9 mouse cellular contexts compared by ENCODE assay signal in the genomic region with DNA sequence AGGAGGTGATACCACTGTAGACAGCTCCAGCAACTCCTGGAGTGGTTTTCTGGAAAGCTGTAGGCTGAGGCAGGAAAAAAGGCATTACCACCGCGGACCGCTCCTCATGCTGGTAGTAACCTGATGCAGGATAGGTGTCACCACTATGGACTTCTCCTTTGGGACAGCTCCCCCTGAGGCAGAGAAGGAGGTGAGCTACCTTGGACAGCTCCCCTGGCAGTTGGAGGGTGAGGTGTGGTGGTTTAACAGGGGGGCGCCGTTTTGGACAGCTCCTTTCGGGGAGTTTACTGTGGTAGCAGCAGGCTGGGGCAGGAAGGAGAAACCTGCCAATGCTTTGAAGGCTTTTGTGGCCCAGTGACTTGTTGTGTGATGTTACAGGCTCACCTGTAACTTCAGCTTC. TPM values are rescaled to one million over a fixed set of nuclear protein-coding genes. Genes with fewer than 3 reads are reported as not detected.
DNase-seq lines count a peak whose midpoint lies in the region; ATAC-seq lines count a peak whose summit lies in the region.
"Had no signal": no experiment of that assay in that cellular context is flagged by ENCODE, and none has a peak within 500 bp of the region (broad histone marks: within the 10 kb centered on the region; RNA-seq: fewer than 3 reads in every experiment).

No protein-coding gene starts in this region.

- H3K4me3 ChIP-seq in midbrain, embryonic 14.5 days (replicated peaks; ENCODE audit: low read depth, low read length) = no peak overlapping the region
- H3K4me3 ChIP-seq: limb, embryonic 15.5 days had no signal

- no peak for ATAC-seq in midbrain, embryonic 14.5 days (ENCODE audit: low FRiP score, low TSS enrichment)

- intact Hi-C loops in heart, postnatal 10 days (cut with DNase I) = no loop called here
- intact Hi-C loops in heart, postnatal 25 days (cut with DNase I) = loop anchor here (10.0 kb wide), 1 partner anchor 59 kb away; a partner anchor contains a TSS

- no peaks in the 10 kb centered on the region for H3K27me3 ChIP-seq in midbrain, embryonic 14.5 days (ENCODE audit: control insufficient read depth, insufficient read depth, low read length)
- H3K27me3 ChIP-seq: limb, embryonic 15.5 days had no signal

- H3K4me1 ChIP-seq in midbrain, embryonic 14.5 days (ENCODE audit: control insufficient read depth, insufficient read depth, low read length) = peaks cover under 1% of the 10 kb centered on the region; the same call in 1 of the 2 replicates
- H3K4me1 ChIP-seq: limb, embryonic 15.5 days had no signal

- no peak overlapping the region for H3K4me2 ChIP-seq in midbrain, embryonic 14.5 days (ENCODE audit: low read length)
- H3K4me2 ChIP-seq: limb, embryonic 15.5 days had no signal

- peaks cover 7% of the 10 kb centered on the region; the same call in 1 of the 2 replicates for H3K36me3 ChIP-seq in midbrain, embryonic 14.5 days (ENCODE audit: control insufficient read depth, insufficient read depth, low read length)
- H3K36me3 ChIP-seq: limb, embryonic 15.5 days had no signal

- peak; percentile 53 to 63 for DNase-seq in heart, postnatal 10 days
- no peak for DNase-seq in heart, postnatal 25 days (ENCODE audit: low spot score)
- DNase-seq in adrenal gland, postnatal 36 days = peak; percentile 56 to 68
- peak; percentile 21 for DNase-seq in kidney, adult 9 months
- DNase-seq in lung, postnatal 25 days (ENCODE audit: low spot score) = peak; percentile 17
- no peak for DNase-seq in layer of hippocampus, adult 11-12 months (ENCODE audit: low spot score)
- no peak for DNase-seq in midbrain, embryonic 14.5 days
- no peak for DNase-seq in cerebellum, adult 11-12 months

- no peaks in the 10 kb centered on the region for H3K9me3 ChIP-seq in midbrain, embryonic 14.5 days (ENCODE audit: control insufficient read depth, low read length)
- H3K9me3 ChIP-seq: limb, embryonic 15.5 days had no signal

- 32% methylated on average over 6 of the region's 6 CpGs for WGBS in midbrain, embryonic 14.5 days

- H3K27ac ChIP-seq in midbrain, embryonic 14.5 days (replicated peaks; ENCODE audit: low read depth, low read length) = no peak overlapping the region
- H3K27ac ChIP-seq: limb, embryonic 15.5 days had no signal

- no peak overlapping the region for H3K9ac ChIP-seq in midbrain, embryonic 14.5 days (replicated peaks; ENCODE audit: low read length)
- H3K9ac ChIP-seq: limb, embryonic 15.5 days had no signal

RNA-seq across cellular contexts. Expression of a gene that starts 42.8 kb away (rescaled TPM):
- total RNA-seq in heart, postnatal 10 days (2021) = not detected
- total RNA-seq in heart, postnatal 25 days (2021) = not detected
- total RNA-seq in adrenal gland, postnatal 36 days (2021) = not detected
- not detected in 2 replicates for polyA plus RNA-seq in midbrain, embryonic 14.5 days (2014; fragmentation: Nextera tagmentation; extraction: Ambion mirVana)
- polyA plus RNA-seq: limb, embryonic 15.5 days had no signal

Comparison
In these comparisons a context has a peak if more than half of its experiments do, and no peak if none do; other contexts are left out.
1. DNase-seq: peak in heart, postnatal 10 days (2 of 2), adrenal gland, postnatal 36 days (2 of 2), kidney, adult 9 months (single experiment) and lung, postnatal 25 days (single experiment); none in heart, postnatal 25 days (single experiment), layer of hippocampus, adult 11-12 months (single experiment), midbrain, embryonic 14.5 days (single experiment) and cerebellum, adult 11-12 months (single experiment).